Mouse (Mus musculus): ENCODE data around the gene Gm42674. TPM values are rescaled to one million over a fixed set of nuclear protein-coding genes. Genes with fewer than 3 reads are reported as not detected.

Gm42674 gene
- 5.1 TPM in 1 of 2 replicates, not detected in the other for polyA plus RNA-seq (2011; ENCODE audit: insufficient read depth, insufficient read length, low read depth, missing spikeins)

- no peaks in the 10 kb centered on the region for H3K27me3 ChIP-seq (ENCODE audit: control insufficient read depth, insufficient read depth, low read length, poor library complexity, severe bottlenecking)
- H3K27ac ChIP-seq (ENCODE audit: insufficient read depth, low read length), result no peak within 1 kb of the TSS
- no peak within 1 kb of the TSS for H3K4me3 ChIP-seq (ENCODE audit: low read depth, low read length)
- no peak within 1 kb of the TSS for H3K9ac ChIP-seq (ENCODE audit: low read depth, poor library complexity, severe bottlenecking)
- H3K4me1 ChIP-seq (ENCODE audit: control insufficient read depth, insufficient read depth, low read length), result no peaks in the 10 kb centered on the region
- TF ChIP-seq CTCF (IDR thresholded peaks at IDR 0.05; ENCODE audit: low read depth, low read length) (no peak), POLR2A (IDR thresholded peaks at IDR 0.05; ENCODE audit: insufficient read depth, low read length) (no peak), EP300 (IDR thresholded peaks at IDR 0.05; ENCODE audit: insufficient read depth, low read depth, low read length) (no peak)
- H3K9me3 ChIP-seq (replicated peaks; ENCODE audit: control insufficient read depth, insufficient read depth, low read length, poor library complexity, severe bottlenecking), result no peaks in the 10 kb centered on the region
- H3K36me3 ChIP-seq (ENCODE audit: control insufficient read depth, insufficient read depth, low read length, poor library complexity, severe bottlenecking), result no peaks in the 10 kb centered on the region
These were observed at the start of gene Gm42674 for GRCm38 (mm10) chr3:90601486-90602110. TSS of gene Gm42674 (plus strand) at chr3:90601904.

- H3K4me3 ChIP-seq (ENCODE audit: low read depth, low read length), result no peak overlapping the region
- H3K27ac ChIP-seq (ENCODE audit: insufficient read depth, low read length), result no peak overlapping the region
- no peaks in the 10 kb centered on the region for H3K27me3 ChIP-seq (ENCODE audit: control insufficient read depth, insufficient read depth, low read length, poor library complexity, severe bottlenecking)
- no peak overlapping the region for H3K9ac ChIP-seq (ENCODE audit: low read depth, poor library complexity, severe bottlenecking)
- H3K4me1 ChIP-seq (ENCODE audit: control insufficient read depth, insufficient read depth, low read length), result no peaks in the 10 kb centered on the region
- no peaks in the 10 kb centered on the region for H3K9me3 ChIP-seq (replicated peaks; ENCODE audit: control insufficient read depth, insufficient read depth, low read length, poor library complexity, severe bottlenecking)
- no peaks in the 10 kb centered on the region for H3K36me3 ChIP-seq (ENCODE audit: control insufficient read depth, insufficient read depth, low read length, poor library complexity, severe bottlenecking)
- TF ChIP-seq CTCF (IDR thresholded peaks at IDR 0.05; ENCODE audit: low read depth, low read length), result no peak
- TF ChIP-seq EP300 (IDR thresholded peaks at IDR 0.05; ENCODE audit: insufficient read depth, low read depth, low read length), result no peak
- TF ChIP-seq POLR2A (IDR thresholded peaks at IDR 0.05; ENCODE audit: insufficient read depth, low read length), result no peak
These were observed 49.5 kb upstream of the Gm42674 start for GRCm38 (mm10) chr3:90552231-90552630.

GRCm38 (mm10) chr3:90555954-90556353 is 45.8 kb upstream of the Gm42674 start:
- Histone ChIP-seq H3K9me3 (replicated peaks; ENCODE audit: control insufficient read depth, insufficient read depth, low read length, poor library complexity, severe bottlenecking) (no peaks in the 10 kb centered on the region), H3K9ac (ENCODE audit: low read depth, poor library complexity, severe bottlenecking) (no peak overlapping the region), H3K36me3 (ENCODE audit: control insufficient read depth, insufficient read depth, low read length, poor library complexity, severe bottlenecking) (no peaks in the 10 kb centered on the region), H3K27ac (ENCODE audit: insufficient read depth, low read length) (no peak overlapping the region), H3K4me3 (ENCODE audit: low read depth, low read length) (no peak overlapping the region), H3K27me3 (ENCODE audit: control insufficient read depth, insufficient read depth, low read length, poor library complexity, severe bottlenecking) (no peaks in the 10 kb centered on the region), H3K4me1 (ENCODE audit: control insufficient read depth, insufficient read depth, low read length) (no peaks in the 10 kb centered on the region)
- TF ChIP-seq EP300 (IDR thresholded peaks at IDR 0.05; ENCODE audit: insufficient read depth, low read depth, low read length) (no peak), CTCF (IDR thresholded peaks at IDR 0.05; ENCODE audit: low read depth, low read length) (no peak), POLR2A (IDR thresholded peaks at IDR 0.05; ENCODE audit: insufficient read depth, low read length) (no peak)

GRCm38 (mm10) chr3:90560008-90560628 is 41.6 kb upstream of the Gm42674 start, which contains the start of gene S100a3:
TSS of gene S100a3 (plus strand) at chr3:90560578.
- H3K9ac ChIP-seq (ENCODE audit: low read depth, poor library complexity, severe bottlenecking), result no peak within 1 kb of the TSS

GRCm38 (mm10) chr3:90574691-90575090 is 27.0 kb upstream of the Gm42674 start:
- TF ChIP-seq EP300 (IDR thresholded peaks at IDR 0.05; ENCODE audit: insufficient read depth, low read depth, low read length) (no peak), CTCF (IDR thresholded peaks at IDR 0.05; ENCODE audit: low read depth, low read length) (no peak), POLR2A (IDR thresholded peaks at IDR 0.05; ENCODE audit: insufficient read depth, low read length) (no peak)

More at GRCm38 (mm10) chr3:90560008-90560628, 41.6 kb upstream of the Gm42674 start, which contains the start of gene S100a3:
- no peak within 1 kb of the TSS for H3K27ac ChIP-seq (ENCODE audit: insufficient read depth, low read length)
- H3K9me3 ChIP-seq (replicated peaks; ENCODE audit: control insufficient read depth, insufficient read depth, low read length, poor library complexity, severe bottlenecking), result no peaks in the 10 kb centered on the region
- no peak for TF ChIP-seq CTCF (IDR thresholded peaks at IDR 0.05; ENCODE audit: low read depth, low read length)
- no peak for TF ChIP-seq EP300 (IDR thresholded peaks at IDR 0.05; ENCODE audit: insufficient read depth, low read depth, low read length)
- no peak for TF ChIP-seq POLR2A (IDR thresholded peaks at IDR 0.05; ENCODE audit: insufficient read depth, low read length)
- no peaks in the 10 kb centered on the region for H3K36me3 ChIP-seq (ENCODE audit: control insufficient read depth, insufficient read depth, low read length, poor library complexity, severe bottlenecking)
- no peak within 1 kb of the TSS for H3K4me3 ChIP-seq (ENCODE audit: low read depth, low read length)
- no peaks in the 10 kb centered on the region for H3K27me3 ChIP-seq (ENCODE audit: control insufficient read depth, insufficient read depth, low read length, poor library complexity, severe bottlenecking)
- H3K4me1 ChIP-seq (ENCODE audit: control insufficient read depth, insufficient read depth, low read length), result no peaks in the 10 kb centered on the region

GRCm38 (mm10) chr3:90575320-90575719 is 26.4 kb upstream of the Gm42674 start:
- Histone ChIP-seq H3K36me3 (ENCODE audit: control insufficient read depth, insufficient read depth, low read length, poor library complexity, severe bottlenecking) (no peaks in the 10 kb centered on the region), H3K9me3 (replicated peaks; ENCODE audit: control insufficient read depth, insufficient read depth, low read length, poor library complexity, severe bottlenecking) (peaks cover 6% of the 10 kb centered on the region; the same call in 1 of the 2 replicates), H3K9ac (ENCODE audit: low read depth, poor library complexity, severe bottlenecking) (no peak overlapping the region), H3K4me1 (ENCODE audit: control insufficient read depth, insufficient read depth, low read length) (no peaks in the 10 kb centered on the region), H3K27me3 (ENCODE audit: control insufficient read depth, insufficient read depth, low read length, poor library complexity, severe bottlenecking) (no peaks in the 10 kb centered on the region; the same call in 1 of the 2 replicates), H3K4me3 (ENCODE audit: low read depth, low read length) (no peak overlapping the region), H3K27ac (ENCODE audit: insufficient read depth, low read length) (no peak overlapping the region)
- TF ChIP-seq CTCF (IDR thresholded peaks at IDR 0.05; ENCODE audit: low read depth, low read length) (no peak), EP300 (IDR thresholded peaks at IDR 0.05; ENCODE audit: insufficient read depth, low read depth, low read length) (no peak), POLR2A (IDR thresholded peaks at IDR 0.05; ENCODE audit: insufficient read depth, low read length) (no peak)

More at GRCm38 (mm10) chr3:90574691-90575090, 27.0 kb upstream of the Gm42674 start:
- Histone ChIP-seq H3K36me3 (ENCODE audit: control insufficient read depth, insufficient read depth, low read length, poor library complexity, severe bottlenecking) (no peaks in the 10 kb centered on the region), H3K9me3 (replicated peaks; ENCODE audit: control insufficient read depth, insufficient read depth, low read length, poor library complexity, severe bottlenecking) (peaks cover 6% of the 10 kb centered on the region; the same call in 1 of the 2 replicates), H3K9ac (ENCODE audit: low read depth, poor library complexity, severe bottlenecking) (no peak overlapping the region), H3K4me1 (ENCODE audit: control insufficient read depth, insufficient read depth, low read length) (no peaks in the 10 kb centered on the region), H3K4me3 (ENCODE audit: low read depth, low read length) (no peak overlapping the region), H3K27me3 (ENCODE audit: control insufficient read depth, insufficient read depth, low read length, poor library complexity, severe bottlenecking) (no peaks in the 10 kb centered on the region; the same call in 1 of the 2 replicates), H3K27ac (ENCODE audit: insufficient read depth, low read length) (no peak overlapping the region)

All from ES-Bruce4 (cell line).